Mouse (Mus musculus): ENCODE data around the gene Akirin1.

Gene Akirin1

GRCm38 (mm10) chr4:123718434-123718780 is 31.7 kb downstream of the Akirin1 start:
- DNase-seq (ENCODE audit: low spot score in 2 of 2) = no peak

GRCm38 (mm10) chr4:123717574-123718433 is 32.3 kb downstream of the Akirin1 start, which contains the start of gene Ndufs5:
Gene Ndufs5 (minus strand): TSS chr4:123718202.
- DNase-seq (ENCODE audit: low spot score in 2 of 2) = peak; percentile 93 to 94

GRCm38 (mm10) chr4:123712431-123712830 is 37.7 kb downstream of the Akirin1 start:
- DNase-seq (ENCODE audit: low spot score in 2 of 2) = no peak

- no peak for DNase-seq (ENCODE audit: low spot score in 2 of 2)
Measured at GRCm38 (mm10) chr4:123707340-123707739, 42.8 kb downstream of the Akirin1 start.

- no peak for DNase-seq (ENCODE audit: low spot score in 2 of 2)
Measured at GRCm38 (mm10) chr4:123705340-123705739, 44.8 kb downstream of the Akirin1 start.

- no peak for DNase-seq (ENCODE audit: low spot score in 2 of 2)
Measured at GRCm38 (mm10) chr4:123693384-123693783, 56.8 kb downstream of the Akirin1 start.

GRCm38 (mm10) chr4:123692071-123692470 is 58.1 kb downstream of the Akirin1 start:
- no peak for DNase-seq (ENCODE audit: low spot score in 2 of 2)

- DNase-seq (ENCODE audit: low spot score in 2 of 2) = no peak
Measured at GRCm38 (mm10) chr4:123690311-123690710, 59.8 kb downstream of the Akirin1 start.

- DNase-seq (ENCODE audit: low spot score in 2 of 2) = no peak
Measured at GRCm38 (mm10) chr4:123687025-123687781, 62.9 kb downstream of the Akirin1 start.

GRCm38 (mm10) chr4:123686368-123687024 is 63.6 kb downstream of the Akirin1 start:
- DNase-seq (ENCODE audit: low spot score in 2 of 2) = no peak

- no peak for DNase-seq (ENCODE audit: low spot score in 2 of 2)
Measured at GRCm38 (mm10) chr4:123685506-123686242, 64.5 kb downstream of the Akirin1 start.

GRCm38 (mm10) chr4:123685046-123685445 is 65.1 kb downstream of the Akirin1 start:
- DNase-seq (ENCODE audit: low spot score in 2 of 2) = no peak
